Mouse (Mus musculus): ENCODE data around the gene Rps6kb1. TPM values are rescaled to one million over a fixed set of nuclear protein-coding genes. Genes with fewer than 3 reads are reported as not detected.
A peak's percentile ranks its signal among the peaks of the same experiment; 100 is the strongest.

Rps6kb1 gene
- total and polyA plus RNA-seq, 3 experiments: 39.3 to 73.6 (median 49.4) TPM

DNA sequence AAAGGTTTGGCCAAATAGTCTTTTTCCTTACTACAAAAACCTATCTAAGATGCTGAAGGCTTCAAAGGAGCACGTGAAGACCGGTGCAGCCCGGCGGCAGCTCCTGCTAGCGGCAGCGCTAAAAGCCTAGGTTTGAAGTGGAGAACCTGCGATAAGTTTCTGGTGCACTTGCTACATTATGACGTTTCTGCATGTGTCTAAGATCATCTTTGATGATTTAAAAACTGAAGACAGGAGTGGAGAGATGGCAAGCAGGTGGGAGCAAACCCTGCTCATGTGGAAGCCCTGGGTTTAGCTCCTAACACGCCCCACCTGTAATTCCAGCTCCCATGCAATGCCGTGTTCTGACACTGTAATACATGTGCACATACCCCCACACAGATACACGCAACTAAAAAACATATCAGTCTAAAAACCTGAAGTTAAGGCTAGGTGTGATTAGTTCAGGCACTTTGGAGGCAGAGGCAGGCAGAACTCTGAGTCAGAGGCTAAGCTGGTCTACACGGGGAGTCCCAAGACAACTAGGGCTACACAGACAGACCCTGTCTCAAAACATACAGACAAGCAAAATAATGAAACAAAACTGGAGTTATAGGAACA is 37.4 kb upstream of the Rps6kb1 start:
- Histone ChIP-seq H3K27me3 (ENCODE audit: control insufficient read depth in 1 of 2, insufficient read depth in 2 of 2, low read length in 2 of 2) (no peaks in the 10 kb centered on the region), H3K79me2 (ENCODE audit: control insufficient read depth, insufficient read depth, low read length, poor library complexity) (peaks cover 35% of the 10 kb centered on the region), H3K4me3 (ENCODE audit: control insufficient read depth in 1 of 2, insufficient read depth in 1 of 2, low read depth in 2 of 2, low read length in 2 of 2) (peak overlapping the region; percentile 69 to 74), H3K9ac (ENCODE audit: control insufficient read depth, low read depth, low read length, poor library complexity, severe bottlenecking) (peak overlapping the region; percentile 88), H3K9me3 (replicated peaks; ENCODE audit: insufficient read depth, low read length) (no peaks in the 10 kb centered on the region), H3K4me1 (ENCODE audit: control insufficient read depth in 1 of 2, insufficient read depth in 2 of 2, low read length in 2 of 2) (peaks cover 11 to 31% of the 10 kb centered on the region in 2 experiments), H3K36me3 (ENCODE audit: control insufficient read depth in 1 of 2, insufficient read depth in 2 of 2, low read length in 2 of 2) (peaks cover 4 to 34% of the 10 kb centered on the region in 2 experiments; a peak in 3 of 4 replicates), H3K27ac (ENCODE audit: control insufficient read depth, low read depth, low read length) (peak overlapping the region; percentile 96)
- peak; percentile 89 for DNase-seq (ENCODE audit: low read depth, low spot score)
- peak in 1 of 2 experiments; percentile 76; a peak in 2 of 4 replicates for TF ChIP-seq POLR2A (IDR thresholded peaks at IDR 0.05; ENCODE audit: control insufficient read depth in 1 of 2, insufficient read depth in 1 of 2, low read depth in 1 of 2, low read length in 2 of 2, poor library complexity in 1 of 2)
- TF ChIP-seq E2F4 (IDR thresholded peaks at IDR 0.05; ENCODE audit: borderline replicate concordance, low read depth, low read length): peak; percentile 49; the same call in 1 of the 2 replicates
- no peak for TF ChIP-seq GABPA (IDR thresholded peaks at IDR 0.05; ENCODE audit: low read depth, low read length)
- TF ChIP-seq ZKSCAN1 (IDR thresholded peaks at IDR 0.05; ENCODE audit: low read depth, low read length): 0 out of 2 replicates have a peak, but pooled peaks have one; percentile 41
- no peak; the same call in 1 of the 2 replicates for TF ChIP-seq MYB (IDR thresholded peaks at IDR 0.05; ENCODE audit: low read depth, low read length)
- TF ChIP-seq MAZ (IDR thresholded peaks at IDR 0.05; ENCODE audit: low read depth, low read length): no peak
- peak in 2 of 3 experiments; percentile 9 to 35; a peak in 3 of 6 replicates for TF ChIP-seq CTCF (IDR thresholded peaks at IDR 0.05 in 2 of 3, conservative IDR thresholded peaks at IDR 0.05 in 1 of 3; ENCODE audit: control insufficient read depth in 1 of 3, insufficient read depth in 1 of 3, low read depth in 2 of 3, low read length in 3 of 3, poor library complexity in 1 of 3, severe bottlenecking in 1 of 3)
- 0 out of 2 replicates have a peak, but pooled peaks have one; percentile 87 for TF ChIP-seq CHD1 (IDR thresholded peaks at IDR 0.05; ENCODE audit: low read depth, low read length)
- peak; percentile 86 for TF ChIP-seq BHLHE40 (IDR thresholded peaks at IDR 0.05; ENCODE audit: borderline replicate concordance, low read depth, low read length)
- TF ChIP-seq NELFE (IDR thresholded peaks at IDR 0.05; ENCODE audit: low read depth, low read length): peak; percentile 44; the same call in 1 of the 2 replicates
- TF ChIP-seq CHD2 (IDR thresholded peaks at IDR 0.05; ENCODE audit: low read length): peak; percentile 10; the same call in 1 of the 2 replicates
- peak; percentile 75 for TF ChIP-seq SIN3A (IDR thresholded peaks at IDR 0.05; ENCODE audit: low read length)
- TF ChIP-seq TCF12 (IDR thresholded peaks at IDR 0.05; ENCODE audit: low read depth, low read length): no peak
- TF ChIP-seq RCOR1 (IDR thresholded peaks at IDR 0.05; ENCODE audit: low read depth, low read length): peak; percentile 49; the same call in 1 of the 2 replicates
- TF ChIP-seq GATA1 (IDR thresholded peaks at IDR 0.05; ENCODE audit: low read depth, low read length): peak; percentile 33; the same call in 1 of the 2 replicates
- TF ChIP-seq HCFC1 (IDR thresholded peaks at IDR 0.05; ENCODE audit: low read depth, low read length): peak; percentile 35; the same call in 1 of the 2 replicates
- peak; percentile 69 for TF ChIP-seq ETS1 (IDR thresholded peaks at IDR 0.05; ENCODE audit: low read depth, low read length)
- TF ChIP-seq KAT2A (conservative IDR thresholded peaks at IDR 0.05; ENCODE audit: low read depth, low read length): peak; percentile 32; the same call in 1 of the 2 replicates
- TF ChIP-seq USF1 (IDR thresholded peaks at IDR 0.05; ENCODE audit: low read depth, low read length): peak; percentile 65
- peak in 1 of 2 experiments; percentile 44; a peak in 2 of 4 replicates for TF ChIP-seq EP300 (IDR thresholded peaks at IDR 0.05; ENCODE audit: low read depth in 1 of 2, low read length in 2 of 2)
- TF ChIP-seq MYC (IDR thresholded peaks at IDR 0.05; ENCODE audit: low read depth, low read length): peak; percentile 77
- TF ChIP-seq RAD21 (IDR thresholded peaks at IDR 0.05; ENCODE audit: low read depth, low read length): no peak
- TF ChIP-seq MXI1 (IDR thresholded peaks at IDR 0.05; ENCODE audit: low read depth, low read length): peak; percentile 83
- TF ChIP-seq MAX (IDR thresholded peaks at IDR 0.05; ENCODE audit: low read length): peak; percentile 76
- no peak for TF ChIP-seq TAL1 (IDR thresholded peaks at IDR 0.05; ENCODE audit: low read length)
- TF ChIP-seq USF2 (IDR thresholded peaks at IDR 0.05; ENCODE audit: borderline replicate concordance in 1 of 2, insufficient read depth in 1 of 2, low read depth in 1 of 2, low read length in 2 of 2): no peak
- TF ChIP-seq ZC3H11A (IDR thresholded peaks at IDR 0.05; ENCODE audit: low read depth, low read length): no peak
- TF ChIP-seq TBP (IDR thresholded peaks at IDR 0.05; ENCODE audit: low read depth, low read length): peak; percentile 79; the same call in 1 of the 2 replicates
- TF ChIP-seq POLR2AphosphoS5 (IDR thresholded peaks at IDR 0.05; ENCODE audit: borderline replicate concordance, low read depth, low read length): peak; percentile 63; the same call in 1 of the 2 replicates
